Mouse (Mus musculus) macrophage (primary cell): Measurements from ENCODE around the gene Dars. TPM values are rescaled to one million over a fixed set of nuclear protein-coding genes. Genes with fewer than 3 reads are reported as not detected.
A peak's percentile ranks its signal among the peaks of the same experiment; 100 is the strongest.

ENCODE experiments used
- H3K27ac ChIP-seq: fragments of 350-480 bp; formaldehyde crosslinking; 2 replicates; pipeline ENCODE4 v1.9.0; 2021
- H3K36me3 ChIP-seq: fragments of 350-480 bp; formaldehyde crosslinking; 2 replicates; pipeline ENCODE4 v1.9.0; 2021; ENCODE audit errors: inconsistent target
- H3K4me3 ChIP-seq: fragments of 350-480 bp; formaldehyde crosslinking; 2 replicates; pipeline ENCODE4 v1.9.0; 2021; ENCODE audit errors: inconsistent target
- H3K79me2 ChIP-seq: fragments of 350-480 bp; formaldehyde crosslinking; 2 replicates; pipeline ENCODE4 v1.9.0; 2021; ENCODE audit errors: inconsistent target
- WGBS: methylation state at CpG from one replicate; pipeline ENCODE4 v1.1.7; 2026; ENCODE audit warnings: inconsistent platforms; ENCODE audit not compliant: missing documents; 5-methylcytosine and 5-hydroxymethylcytosine counted together
- polyA plus RNA-seq: library from polyadenylated mRNA; stranded (reverse); fragments of 250-400 nt; gene quantifications from 3 replicates; pipeline ENCODE4 v1.2.4, GENCODE M21; 2018; ENCODE audit warnings: inconsistent platforms
- total RNA-seq, 78 experiments: library from RNA; depleted of rRNA; stranded (reverse); fragments of 250-400 nt; gene quantifications; 1 replicate in 9 of 78; 2 replicates in 24 of 78; 3 replicates in 43 of 78; 4 replicates in 2 of 78; pipeline ENCODE4 v1.2.4; 2018; ENCODE audit warnings: inconsistent platforms in 56 of 78

Dars gene
- 10 to 100 TPM; 16.3 to 76.0 (median 32.1) TPM for total RNA-seq (2018; cell fraction: chromatin; rRNA removed)
- total RNA-seq (2018; cell fraction: cytosol; rRNA removed): 10 to 100 TPM; 50.4 to 90.2 (median 65.7) TPM
- 10 to 100 TPM; 17.6 to 75.8 (median 31.8) TPM for total RNA-seq (2018; cell fraction: nucleus; rRNA removed)
- 51.7 to 126 TPM (median 88.1 TPM) in 3 replicates for polyA plus RNA-seq

- Histone ChIP-seq H3K4me3 (peak within 1 kb of the TSS; percentile 76), H3K27ac (peak within 1 kb of the TSS; percentile 82), H3K36me3 (no peaks in the 10 kb centered on the region; the same call in 1 of the 2 replicates), H3K79me2 (peaks cover 35% of the 10 kb centered on the region)
- WGBS: under 1% methylated on average over 59 of the region's 68 CpGs
These were observed at the start of gene Dars for GRCm38 (mm10) chr1:128416584-128417532. Dars (minus strand) TSS chr1:128417368.

- Histone ChIP-seq H3K79me2 (no peaks in the 10 kb centered on the region), H3K36me3 (no peaks in the 10 kb centered on the region), H3K27ac (no peak overlapping the region), H3K4me3 (no peak overlapping the region)
- 70% methylated on average over 1 of the region's 1 CpGs for WGBS
These were observed 49.7 kb upstream of the Dars start for GRCm38 (mm10) chr1:128466828-128467227.

GRCm38 (mm10) chr1:128463478-128463877 is 46.3 kb upstream of the Dars start:
- 5% methylated on average over 5 of the region's 5 CpGs for WGBS
- Histone ChIP-seq H3K36me3 (no peaks in the 10 kb centered on the region), H3K79me2 (no peaks in the 10 kb centered on the region), H3K4me3 (no peak overlapping the region), H3K27ac (no peak overlapping the region)

- WGBS: 69% methylated on average over 3 of the region's 3 CpGs
- Histone ChIP-seq H3K36me3 (no peaks in the 10 kb centered on the region), H3K4me3 (no peak overlapping the region), H3K79me2 (no peaks in the 10 kb centered on the region), H3K27ac (no peak overlapping the region)
These were observed 45.2 kb upstream of the Dars start for GRCm38 (mm10) chr1:128462389-128462788.

GRCm38 (mm10) chr1:128460780-128461179 is 43.6 kb upstream of the Dars start:
- Histone ChIP-seq H3K79me2 (no peaks in the 10 kb centered on the region), H3K36me3 (no peaks in the 10 kb centered on the region), H3K27ac (no peak overlapping the region), H3K4me3 (no peak overlapping the region)
- 35% methylated on average over 6 of the region's 6 CpGs for WGBS

DNA sequence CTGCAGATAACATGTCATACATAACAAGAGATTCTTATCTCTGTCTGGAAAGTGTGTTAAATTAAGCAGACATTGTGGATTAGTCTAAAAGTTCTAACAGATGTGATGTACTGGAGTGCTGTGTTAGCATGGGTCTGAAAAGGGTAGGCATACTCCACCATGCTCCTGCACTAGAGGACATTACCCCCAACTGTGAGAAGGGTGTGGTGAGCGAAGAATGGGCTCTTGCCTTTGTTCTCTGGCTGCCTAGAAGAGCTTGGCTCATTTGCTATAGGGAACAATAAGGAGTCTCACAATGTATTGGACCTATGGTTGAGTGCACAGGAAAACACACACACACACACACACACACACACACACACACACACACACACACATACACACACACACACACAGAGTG is 42.3 kb upstream of the Dars start:
- 100% methylated on average over 1 of the region's 1 CpGs for WGBS

GRCm38 (mm10) chr1:128459011-128459410 is 41.8 kb upstream of the Dars start:
- no peaks in the 10 kb centered on the region for H3K36me3 ChIP-seq
- no peaks in the 10 kb centered on the region for H3K79me2 ChIP-seq
- H3K27ac ChIP-seq: no peak overlapping the region
- no peak overlapping the region for H3K4me3 ChIP-seq
- WGBS: 92% methylated on average over 3 of the region's 3 CpGs

More for the DNA sequence above, 42.3 kb upstream of the Dars start:
- Histone ChIP-seq H3K79me2 (no peaks in the 10 kb centered on the region), H3K27ac (no peak overlapping the region), H3K4me3 (no peak overlapping the region), H3K36me3 (no peaks in the 10 kb centered on the region)

DNA sequence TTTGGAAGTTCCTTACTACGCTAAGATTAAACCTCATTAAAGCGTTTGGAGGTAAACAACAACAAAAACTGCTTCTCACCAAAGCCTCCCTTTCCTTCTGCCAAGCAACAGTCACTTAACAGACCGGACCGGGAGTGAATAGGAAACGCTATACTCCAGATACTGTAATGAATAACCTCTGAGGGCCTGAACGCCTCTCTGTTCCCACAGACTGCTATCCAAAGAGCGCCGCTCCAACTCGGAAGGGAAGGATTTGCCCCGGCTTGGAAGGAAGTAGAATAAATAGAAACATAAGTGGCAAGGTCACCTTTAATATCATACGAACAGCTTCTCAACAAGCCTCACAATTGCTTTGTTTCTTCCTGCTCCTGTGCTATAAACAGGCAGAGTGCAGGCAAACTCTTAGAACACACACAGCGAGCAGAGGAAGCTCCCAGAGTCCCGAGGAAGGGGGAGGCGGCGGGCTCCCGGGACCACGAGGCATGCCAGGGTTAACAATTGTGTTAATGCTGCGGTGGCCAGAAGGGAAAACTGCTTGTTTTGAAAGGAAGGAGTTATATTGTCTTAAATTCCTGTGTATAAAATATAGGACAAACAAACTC is 39.8 kb upstream of the Dars start:
- 32% methylated on average over 18 of the region's 18 CpGs for WGBS
- Histone ChIP-seq H3K27ac (no peak overlapping the region), H3K4me3 (no peak overlapping the region), H3K79me2 (no peaks in the 10 kb centered on the region), H3K36me3 (no peaks in the 10 kb centered on the region)

- Histone ChIP-seq H3K36me3 (no peaks in the 10 kb centered on the region), H3K4me3 (no peak overlapping the region), H3K79me2 (no peaks in the 10 kb centered on the region), H3K27ac (no peak overlapping the region)
- WGBS: 98% methylated on average over 9 of the region's 10 CpGs
These were observed 39.1 kb upstream of the Dars start for GRCm38 (mm10) chr1:128456271-128456670.

DNA sequence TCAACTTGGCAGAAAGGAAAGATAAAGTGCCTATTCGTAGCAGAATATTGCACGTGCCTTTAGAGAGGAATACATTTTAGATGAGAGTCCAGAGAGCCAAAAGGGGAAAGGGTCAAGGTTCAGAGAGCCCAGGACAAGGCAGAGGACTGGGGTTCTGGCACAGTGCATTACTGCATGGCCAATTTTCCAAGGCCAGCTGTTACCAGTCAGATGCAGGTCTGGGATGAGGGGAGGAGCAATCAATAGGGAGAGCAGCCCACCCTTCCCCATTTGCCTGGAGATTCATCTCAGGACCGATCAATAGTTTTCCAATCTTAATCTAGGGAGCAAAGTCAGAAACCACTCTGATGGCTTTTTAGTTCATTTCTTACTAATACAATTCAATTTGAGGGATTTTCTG is 35.0 kb upstream of the Dars start:
- WGBS: 98% methylated on average over 3 of the region's 3 CpGs
- H3K27ac ChIP-seq: no peak overlapping the region
- no peaks in the 10 kb centered on the region for H3K36me3 ChIP-seq
- no peak overlapping the region for H3K4me3 ChIP-seq
- no peaks in the 10 kb centered on the region for H3K79me2 ChIP-seq

GRCm38 (mm10) chr1:128451183-128451582 is 34.0 kb upstream of the Dars start:
- H3K27ac ChIP-seq: no peak overlapping the region
- 97% methylated on average over 4 of the region's 4 CpGs for WGBS
- H3K4me3 ChIP-seq: no peak overlapping the region

GRCm38 (mm10) chr1:128447206-128447902 is 30.2 kb upstream of the Dars start:
- Histone ChIP-seq H3K36me3 (no peaks in the 10 kb centered on the region), H3K27ac (no peak overlapping the region), H3K4me3 (no peak overlapping the region), H3K79me2 (no peaks in the 10 kb centered on the region)
- WGBS: 11% methylated on average over 7 of the region's 7 CpGs

More at GRCm38 (mm10) chr1:128451183-128451582, 34.0 kb upstream of the Dars start:
- Histone ChIP-seq H3K79me2 (no peaks in the 10 kb centered on the region), H3K36me3 (no peaks in the 10 kb centered on the region)

- H3K79me2 ChIP-seq: no peaks in the 10 kb centered on the region
- H3K36me3 ChIP-seq: no peaks in the 10 kb centered on the region
- no peak overlapping the region for H3K4me3 ChIP-seq
- H3K27ac ChIP-seq: no peak overlapping the region
- 66% methylated on average over 9 of the region's 9 CpGs for WGBS
These were observed 27.0 kb upstream of the Dars start for GRCm38 (mm10) chr1:128443890-128444839.

GRCm38 (mm10) chr1:128441129-128441473 is 23.9 kb upstream of the Dars start:
- Histone ChIP-seq H3K79me2 (no peaks in the 10 kb centered on the region), H3K36me3 (no peaks in the 10 kb centered on the region), H3K27ac (no peak overlapping the region), H3K4me3 (no peak overlapping the region)
- 59% methylated on average over 5 of the region's 5 CpGs for WGBS
